Comparison of ENCODE assay signal across 10 mouse cellular contexts in genomic region chr9:57523754-57524153, GRCm38 (mm10). TPM values are rescaled to one million over a fixed set of nuclear protein-coding genes. Genes with fewer than 3 reads are reported as not detected.
A peak's percentile ranks its signal among the peaks of the same experiment; 100 is the strongest.
DNase-seq lines count a peak whose midpoint lies in the region; ATAC-seq and TF ChIP-seq lines count a peak whose summit lies in the region.
"Had no signal": no experiment of that assay in that cellular context is flagged by ENCODE, and none has a peak within 500 bp of the region (broad histone marks: within the 10 kb centered on the region; RNA-seq: fewer than 3 reads in every experiment).

No protein-coding gene starts in this region.

- no peak overlapping the region for H3K9ac ChIP-seq in heart, embryonic 14.5 days (ENCODE audit: low read length)
- H3K9ac ChIP-seq in midbrain, embryonic 15.5 days = no peak overlapping the region
- no peak overlapping the region for H3K9ac ChIP-seq in midbrain, embryonic 16.5 days (ENCODE audit: low read depth, low read length)
- no peak overlapping the region for H3K9ac ChIP-seq in stomach, postnatal 0 days (ENCODE audit: low read length)
- H3K9ac ChIP-seq: liver, embryonic 15.5 days had no signal

- no peak for ATAC-seq in heart, embryonic 14.5 days (ENCODE audit: insufficient number of reproducible peaks, insufficient read depth, low FRiP score, low read depth)
- ATAC-seq in midbrain, embryonic 15.5 days (replicated peaks) = no peak
- no peak for ATAC-seq in midbrain, embryonic 16.5 days
- ATAC-seq in stomach, postnatal 0 days (ENCODE audit: low FRiP score, low TSS enrichment) = no peak

- H3K27ac ChIP-seq in heart, embryonic 14.5 days (replicated peaks in 1 of 2; ENCODE audit: control insufficient read depth in 1 of 2, insufficient read depth in 1 of 2, low read depth in 2 of 2, low read length in 2 of 2) = no peak overlapping the region
- no peak overlapping the region for H3K27ac ChIP-seq in midbrain, embryonic 15.5 days
- H3K27ac ChIP-seq in midbrain, embryonic 16.5 days (ENCODE audit: low read length) = no peak overlapping the region
- no peak overlapping the region for H3K27ac ChIP-seq in stomach, postnatal 0 days (replicated peaks)
- H3K27ac ChIP-seq: liver, embryonic 15.5 days had no signal

- peaks cover 3 to 27% of the 10 kb centered on the region in 2 experiments for H3K4me1 ChIP-seq in heart, embryonic 14.5 days (ENCODE audit: control insufficient read depth in 2 of 2, insufficient read depth in 2 of 2, low read length in 2 of 2)
- H3K4me1 ChIP-seq in midbrain, embryonic 15.5 days = peaks cover 39% of the 10 kb centered on the region
- H3K4me1 ChIP-seq in midbrain, embryonic 16.5 days (ENCODE audit: control insufficient read depth, insufficient read depth, low read length) = peaks cover 39% of the 10 kb centered on the region
- 0 out of 2 replicates have a peak, but pooled peaks cover 2% of the 10 kb centered on the region for H3K4me1 ChIP-seq in stomach, postnatal 0 days (replicated peaks; ENCODE audit: control insufficient read depth, insufficient read depth)

- H3K9me3 ChIP-seq in heart, embryonic 14.5 days (ENCODE audit: control insufficient read depth, low read length) = no peaks in the 10 kb centered on the region
- H3K9me3 ChIP-seq in midbrain, embryonic 15.5 days = no peaks in the 10 kb centered on the region
- no peaks in the 10 kb centered on the region for H3K9me3 ChIP-seq in midbrain, embryonic 16.5 days (replicated peaks; ENCODE audit: control insufficient read depth, low read length, poor library complexity, severe bottlenecking)
- H3K9me3 ChIP-seq in stomach, postnatal 0 days (ENCODE audit: control insufficient read depth, low read length) = no peaks in the 10 kb centered on the region
- H3K9me3 ChIP-seq: liver, embryonic 15.5 days had no signal

- peak; percentile 78 for TF ChIP-seq CTCF in stomach, postnatal 0 days (IDR thresholded peaks at IDR 0.05; ENCODE audit: low read depth)

- no peak for DNase-seq in heart, adult 9 months (ENCODE audit: low spot score in 2 of 2)
- peak; percentile 39 for DNase-seq in embryo, embryonic 9.5 days (ENCODE audit: extremely low spot score)
- no peak for DNase-seq in stomach, postnatal 0 days (ENCODE audit: low spot score)
- no peak for DNase-seq in layer of hippocampus, postnatal 25 days (ENCODE audit: extremely low spot score in 1 of 2, low spot score in 1 of 2)
- DNase-seq in right cerebral cortex, postnatal 36 days (ENCODE audit: low spot score in 2 of 2) = no peak

- peak overlapping the region; percentile 78 for H3K4me2 ChIP-seq in heart, embryonic 14.5 days (ENCODE audit: low read length)
- H3K4me2 ChIP-seq in midbrain, embryonic 15.5 days = peak overlapping the region; percentile 83; the same call in 1 of the 2 replicates
- H3K4me2 ChIP-seq in midbrain, embryonic 16.5 days (ENCODE audit: low read length) = no peak overlapping the region
- no peak overlapping the region for H3K4me2 ChIP-seq in stomach, postnatal 0 days (replicated peaks; ENCODE audit: low read depth)

- peaks cover 13% of the 10 kb centered on the region for H3K36me3 ChIP-seq in heart, embryonic 14.5 days (ENCODE audit: control insufficient read depth, insufficient read depth, low read length)
- no peaks in the 10 kb centered on the region for H3K36me3 ChIP-seq in midbrain, embryonic 15.5 days (replicated peaks)
- no peaks in the 10 kb centered on the region for H3K36me3 ChIP-seq in midbrain, embryonic 16.5 days (ENCODE audit: control insufficient read depth, insufficient read depth, low read length)
- no peaks in the 10 kb centered on the region for H3K36me3 ChIP-seq in stomach, postnatal 0 days (ENCODE audit: control insufficient read depth, insufficient read depth, low read length)

- H3K27me3 ChIP-seq in heart, embryonic 14.5 days (ENCODE audit: control insufficient read depth, insufficient read depth, low read length) = no peaks in the 10 kb centered on the region
- H3K27me3 ChIP-seq in midbrain, embryonic 15.5 days (replicated peaks) = no peaks in the 10 kb centered on the region
- no peaks in the 10 kb centered on the region for H3K27me3 ChIP-seq in midbrain, embryonic 16.5 days (ENCODE audit: control insufficient read depth, insufficient read depth, low read depth, low read length)
- H3K27me3 ChIP-seq in stomach, postnatal 0 days (ENCODE audit: control insufficient read depth, insufficient read depth, low read length) = no peaks in the 10 kb centered on the region
- H3K27me3 ChIP-seq: liver, embryonic 15.5 days had no signal

- WGBS in heart, embryonic 14.5 days = 87% methylated on average over 1 of the region's 1 CpGs
- WGBS in midbrain, embryonic 15.5 days = 85% methylated on average over 1 of the region's 1 CpGs
- WGBS in midbrain, embryonic 16.5 days = 97% methylated on average over 1 of the region's 1 CpGs
- 76% methylated on average over 1 of the region's 1 CpGs for WGBS in stomach, postnatal 0 days

- peak overlapping the region in 1 of 2 experiments; percentile 4; a peak in 1 of 4 replicates for H3K4me3 ChIP-seq in heart, embryonic 14.5 days (ENCODE audit: control insufficient read depth in 1 of 2, insufficient read depth in 1 of 2, low read depth in 1 of 2, low read length in 2 of 2)
- no peak overlapping the region for H3K4me3 ChIP-seq in midbrain, embryonic 15.5 days
- H3K4me3 ChIP-seq in midbrain, embryonic 16.5 days (ENCODE audit: low read depth, low read length) = no peak overlapping the region
- no peak overlapping the region for H3K4me3 ChIP-seq in stomach, postnatal 0 days (ENCODE audit: low read depth, low read length)

- no peak for TF ChIP-seq EP300 in stomach, postnatal 0 days (optimal IDR thresholded peaks at IDR 0.05)

RNA-seq across cellular contexts. Expression of gene Cox5a, which starts 2.7 kb away (rescaled TPM):
- polyA plus RNA-seq in heart, embryonic 14.5 days (2014; fragmentation: Nextera tagmentation; extraction: Ambion mirVana) = 1,689 and 1,756 TPM in 2 replicates
- 715 and 767 TPM in 2 replicates for polyA plus RNA-seq in midbrain, embryonic 15.5 days (2015; fragmentation: Nextera tagmentation; extraction: Ambion mirVana)
- 818 and 833 TPM in 2 replicates for polyA plus RNA-seq in midbrain, embryonic 16.5 days (2015; fragmentation: Nextera tagmentation; extraction: Ambion mirVana)
- 991 and 1,062 TPM in 2 replicates for polyA plus RNA-seq in stomach, postnatal 0 days (2015; fragmentation: Nextera tagmentation; extraction: Ambion mirVana)
- 100 to 1,000 TPM; 389 to 459 TPM for total RNA-seq in layer of hippocampus, postnatal 25 days (2021)

RNA-seq across cellular contexts. Expression of gene Fam219b, which starts 13.6 kb away (rescaled TPM):
- polyA plus RNA-seq in heart, embryonic 14.5 days (2014; fragmentation: Nextera tagmentation; extraction: Ambion mirVana) = 11.1 and 13.3 TPM in 2 replicates
- polyA plus RNA-seq in midbrain, embryonic 15.5 days (2015; fragmentation: Nextera tagmentation; extraction: Ambion mirVana) = 27.7 and 28.2 TPM in 2 replicates
- polyA plus RNA-seq in midbrain, embryonic 16.5 days (2015; fragmentation: Nextera tagmentation; extraction: Ambion mirVana) = 23.2 and 24.2 TPM in 2 replicates
- polyA plus RNA-seq in stomach, postnatal 0 days (2015; fragmentation: Nextera tagmentation; extraction: Ambion mirVana) = 12.4 and 13.0 TPM in 2 replicates
- 10 to 100 TPM; 21.5 to 22.5 TPM for total RNA-seq in layer of hippocampus, postnatal 25 days (2021)

RNA-seq across cellular contexts. Expression of gene Rpp25, which starts 19.9 kb away (rescaled TPM):
- 13.1 and 15.2 TPM in 2 replicates for polyA plus RNA-seq in heart, embryonic 14.5 days (2014; fragmentation: Nextera tagmentation; extraction: Ambion mirVana)
- polyA plus RNA-seq in midbrain, embryonic 15.5 days (2015; fragmentation: Nextera tagmentation; extraction: Ambion mirVana) = 29.4 TPM in 2 replicates
- polyA plus RNA-seq in midbrain, embryonic 16.5 days (2015; fragmentation: Nextera tagmentation; extraction: Ambion mirVana) = 24.7 and 30.0 TPM in 2 replicates
- polyA plus RNA-seq in stomach, postnatal 0 days (2015; fragmentation: Nextera tagmentation; extraction: Ambion mirVana) = 24.3 and 26.5 TPM in 2 replicates
- 10 to 100 TPM; 10.9 to 13.2 TPM for total RNA-seq in layer of hippocampus, postnatal 25 days (2021)
- total RNA-seq: gastrocnemius, adult 8-10 months had no signal

RNA-seq across cellular contexts. Expression of gene Mpi, which starts 28.8 kb away (rescaled TPM):
- 69.2 and 74.3 TPM in 2 replicates for polyA plus RNA-seq in heart, embryonic 14.5 days (2014; fragmentation: Nextera tagmentation; extraction: Ambion mirVana)
- polyA plus RNA-seq in midbrain, embryonic 15.5 days (2015; fragmentation: Nextera tagmentation; extraction: Ambion mirVana) = 81.2 and 82.9 TPM in 2 replicates
- polyA plus RNA-seq in midbrain, embryonic 16.5 days (2015; fragmentation: Nextera tagmentation; extraction: Ambion mirVana) = 75.4 and 77.6 TPM in 2 replicates
- 24.6 and 26.1 TPM in 2 replicates for polyA plus RNA-seq in stomach, postnatal 0 days (2015; fragmentation: Nextera tagmentation; extraction: Ambion mirVana)
- 10 to 100 TPM; 69.5 to 76.0 TPM for total RNA-seq in layer of hippocampus, postnatal 25 days (2021)

RNA-seq across cellular contexts. Expression of gene Scamp2, which starts 37.0 kb away (rescaled TPM):
- polyA plus RNA-seq in heart, embryonic 14.5 days (2014; fragmentation: Nextera tagmentation; extraction: Ambion mirVana) = 56.5 and 58.7 TPM in 2 replicates
- polyA plus RNA-seq in midbrain, embryonic 15.5 days (2015; fragmentation: Nextera tagmentation; extraction: Ambion mirVana) = 49.6 and 50.6 TPM in 2 replicates
- polyA plus RNA-seq in midbrain, embryonic 16.5 days (2015; fragmentation: Nextera tagmentation; extraction: Ambion mirVana) = 44.1 and 44.2 TPM in 2 replicates
- 102 and 104 TPM in 2 replicates for polyA plus RNA-seq in stomach, postnatal 0 days (2015; fragmentation: Nextera tagmentation; extraction: Ambion mirVana)
- total RNA-seq in layer of hippocampus, postnatal 25 days (2021) = 10 to 100 TPM; 26.2 TPM

Comparison
In these comparisons a context has a peak if more than half of its experiments do, and no peak if none do; other contexts are left out.
1. H3K4me2 ChIP-seq: peak in heart, embryonic 14.5 days (single experiment) and midbrain, embryonic 15.5 days (single experiment); none in midbrain, embryonic 16.5 days (single experiment) and stomach, postnatal 0 days (single experiment).